Mouse (Mus musculus) ES-Bruce4 (cell line): ENCODE results near the gene Cdsn.

Source experiments
- CTCF ChIP-seq: IDR thresholded peaks from one replicate; pipeline ENCODE4 v1.8.1; 2011; ENCODE audit warnings: low read depth, low read length
- EP300 ChIP-seq: IDR thresholded peaks from 2 replicates; pipeline ENCODE4 v1.6.1; 2011; ENCODE audit warnings: low read depth, low read length; ENCODE audit not compliant: insufficient read depth
- POLR2A ChIP-seq: IDR thresholded peaks from one replicate; pipeline ENCODE4 v1.8.1; 2011; ENCODE audit warnings: low read length; ENCODE audit not compliant: insufficient read depth

GRCm38 (mm10) chr17:35504628-35505481 lies 47.1 kb upstream of the Cdsn start:
- TF ChIP-seq POLR2A (no peak), CTCF (no peak), EP300 (peak; percentile 95)
